Mouse (Mus musculus) spleen, adult 2 months (tissue): ENCODE data around the gene Dock8.

ENCODE experiments used
- CTCF ChIP-seq: fragments of 200-500 bp; IDR thresholded peaks from 2 replicates; pipeline ENCODE4 v1.5.1; 2011; ENCODE audit warnings: mild to moderate bottlenecking, inconsistent platforms; ENCODE audit not compliant: insufficient read depth, insufficient read length, insufficient replicate concordance; ENCODE audit errors: extremely low read depth
- POLR2A ChIP-seq: fragments of 200-500 bp; IDR thresholded peaks from 2 replicates; pipeline ENCODE4 v1.6.1; 2011; ENCODE audit warnings: low read depth, low read length, inconsistent platforms

DNA sequence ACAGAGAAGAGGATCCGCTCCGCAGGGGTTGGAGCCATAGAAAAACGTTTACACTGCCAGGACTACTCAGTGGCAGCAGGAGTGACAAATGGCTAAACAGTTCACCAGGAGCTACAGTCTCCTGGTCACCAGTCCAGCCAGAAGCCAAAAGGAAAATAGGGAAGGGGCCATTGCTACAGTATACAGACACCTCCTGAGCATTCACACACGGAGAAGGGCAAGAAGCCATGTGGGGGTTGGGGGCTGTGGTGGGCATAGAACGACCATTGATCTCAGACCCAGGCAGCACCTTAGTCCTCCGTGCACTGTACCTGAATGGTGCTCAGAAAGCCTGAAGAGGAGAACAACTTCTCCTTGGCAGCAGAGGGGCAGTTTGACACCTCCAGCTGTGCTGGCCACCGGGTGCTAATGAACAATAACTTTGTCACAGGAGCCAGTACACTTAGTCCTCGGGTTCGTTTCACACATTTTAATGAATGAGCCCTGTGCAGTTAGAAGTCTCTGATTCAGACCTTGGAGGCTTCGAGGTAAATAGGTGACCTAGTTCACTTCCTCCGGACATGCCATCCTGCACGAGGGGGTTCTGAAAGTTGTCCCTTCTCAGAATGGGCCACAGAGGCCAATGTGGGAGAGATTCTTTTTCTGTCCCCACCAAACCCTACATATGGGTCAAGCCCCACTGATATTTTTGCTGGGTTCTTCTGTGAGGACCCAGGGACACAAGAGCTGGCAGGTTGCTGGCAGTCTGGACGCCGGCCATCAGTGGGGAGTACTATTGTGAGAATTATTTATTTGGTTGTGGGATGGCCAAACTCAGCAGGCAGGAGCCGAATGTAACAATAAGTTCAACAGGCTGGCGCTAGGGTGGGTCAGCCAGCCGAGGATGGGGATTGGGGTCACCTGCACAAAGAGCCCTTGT lies 145.0 kb downstream of the Dock8 start:
- no peak for TF ChIP-seq POLR2A
- no peak for TF ChIP-seq CTCF
